Mouse (Mus musculus) heart, adult 2 months (tissue): ENCODE measurements around the gene Sh3d19. TPM values are rescaled to one million over a fixed set of nuclear protein-coding genes. Genes with fewer than 3 reads are reported as not detected.
"Not testable (repeated sequence)": the region's sequence is repeated elsewhere in the genome, so short reads cannot be mapped to it uniquely, and the experiment has no call there.

Experiments
- DNase-seq, 2 experiments: peaks; one replicate each; pipeline ENCODE4 v3.0.0; 2021
- H3K27ac ChIP-seq: fragments of 200-600 bp; 2 replicates; pipeline ENCODE4 v1.8.1; 2022
- H3K27me3 ChIP-seq: fragments of 200-500 bp; 2 replicates; pipeline ENCODE4 v1.6.1; 2012; ENCODE audit warnings: mild to moderate bottlenecking, low read length, inconsistent platforms, mixed read lengths; ENCODE audit not compliant: control insufficient read depth, insufficient read depth
- H3K36me3 ChIP-seq: fragments of 200-500 bp; 2 replicates; pipeline ENCODE4 v1.6.1; 2012; ENCODE audit warnings: low read length, inconsistent platforms; ENCODE audit not compliant: control insufficient read depth, insufficient read depth
- H3K4me1 ChIP-seq: fragments of 200-500 bp; 2 replicates; pipeline ENCODE4 v1.6.1; 2011; ENCODE audit warnings: low read length; ENCODE audit not compliant: control insufficient read depth, insufficient read depth
- H3K4me3 ChIP-seq: fragments of 200-600 bp; 2 replicates; pipeline ENCODE4 v1.8.1; 2022
- H3K79me2 ChIP-seq: fragments of 200-500 bp; replicated peaks from 2 replicates; pipeline ENCODE4 v1.6.1; 2012; ENCODE audit warnings: mild to moderate bottlenecking, inconsistent platforms, low read length, moderate library complexity, mixed read lengths; ENCODE audit not compliant: control insufficient read depth, insufficient read depth
- H3K9ac ChIP-seq: fragments of 200-500 bp; 2 replicates; pipeline ENCODE4 v1.6.1; 2012; ENCODE audit warnings: low read depth, mild to moderate bottlenecking, control low read depth, inconsistent platforms, low read length, mixed read lengths
- CTCF ChIP-seq: fragments of 200-600 bp; IDR thresholded peaks from 2 replicates; pipeline ENCODE4 v1.8.1; 2022; ENCODE audit warnings: antibody characterized with exemption, mild to moderate bottlenecking, moderate library complexity
- EP300 ChIP-seq: fragments of 200-500 bp; IDR thresholded peaks from 2 replicates; pipeline ENCODE4 v1.6.1; 2011; ENCODE audit warnings: low read depth, low read length, control low read depth; ENCODE audit not compliant: insufficient read depth
- POLR2A ChIP-seq: fragments of 200-500 bp; IDR thresholded peaks from 2 replicates; pipeline ENCODE4 v1.6.1; 2011; ENCODE audit warnings: mild to moderate bottlenecking, low read depth, low read length, control low read depth; ENCODE audit not compliant: insufficient read depth
- WGBS: fragments of 180-500 bp; shearing (Covaris S2); methylation state at CpG from one replicate; pipeline ENCODE4 v1.1.7; 2018; 5-methylcytosine and 5-hydroxymethylcytosine counted together
- intact Hi-C: fragments of 180-260 bp; cut with DNase I; formaldehyde crosslinking; loops from one replicate; pipeline ENCODE4 v1.15.1; 2025
- polyA plus RNA-seq: library from polyadenylated mRNA; depleted of rRNA; stranded (reverse); fragments of >200 nt; gene quantifications from 2 replicates; pipeline ENCODE4 v1.2.3, GENCODE M21; 2012
- total RNA-seq, 2 experiments: library from RNA; stranded (reverse); gene quantifications; 2 replicates each; pipeline ENCODE4 v1.2.3; 2021

Sh3d19 gene
- total and polyA plus RNA-seq, 3 experiments: 13.5 to 22.2 (median 19.5) TPM

DNA sequence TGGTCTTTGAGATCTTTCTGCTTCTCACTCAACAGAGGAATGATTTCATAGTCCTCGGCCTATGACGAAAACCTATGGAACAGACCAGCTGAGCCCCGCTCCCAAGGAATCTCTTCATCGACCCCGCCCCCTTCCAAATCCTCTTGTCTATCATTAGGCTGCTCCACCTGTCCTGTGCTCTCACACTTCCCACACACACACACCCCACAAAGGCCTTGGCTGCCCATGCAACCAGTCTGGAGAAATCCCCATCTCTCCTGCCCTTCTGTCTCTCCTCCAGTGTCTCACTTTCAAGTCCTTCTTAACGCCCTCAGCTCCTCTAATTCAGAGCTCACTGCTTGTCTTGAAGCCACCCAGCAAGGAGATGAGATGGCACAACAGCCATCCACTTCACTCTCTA is 131.0 kb downstream of the Sh3d19 start:
- Histone ChIP-seq H3K9ac (no peak overlapping the region), H3K36me3 (no peaks in the 10 kb centered on the region), H3K79me2 (no peaks in the 10 kb centered on the region), H3K4me1 (no peaks in the 10 kb centered on the region), H3K4me3 (no peak overlapping the region), H3K27me3 (no peaks in the 10 kb centered on the region), H3K27ac (no peak overlapping the region)
- DNase-seq: no peak
- no peak for TF ChIP-seq CTCF
- no peak for TF ChIP-seq EP300
- no peak for TF ChIP-seq POLR2A
- 95% methylated on average over 6 of the region's 6 CpGs for whole genome bisulfite sequencing
- intact Hi-C loops: no loop called here

- 73% methylated on average over 18 of the region's 18 CpGs for WGBS
- DNase-seq: no peak
- intact Hi-C loops: no loop called here
- Histone ChIP-seq H3K79me2 (no peaks in the 10 kb centered on the region), H3K27me3 (no peaks in the 10 kb centered on the region), H3K36me3 (no peaks in the 10 kb centered on the region), H3K9ac (no peak overlapping the region), H3K27ac (no peak overlapping the region), H3K4me1 (no peaks in the 10 kb centered on the region), H3K4me3 (no peak overlapping the region)
- TF ChIP-seq CTCF (no peak), POLR2A (no peak), EP300 (no peak)
Observed at GRCm38 (mm10) chr3:86103449-86104291, 132.8 kb downstream of the Sh3d19 start.

- H3K79me2 ChIP-seq, H3K27me3 ChIP-seq, DNase-seq, H3K4me1 ChIP-seq, H3K9ac ChIP-seq, H3K4me3 ChIP-seq, H3K27ac ChIP-seq, intact Hi-C loops, H3K36me3 ChIP-seq: not testable (repeated sequence)
- 86% methylated on average over 7 of the region's 7 CpGs for WGBS
Observed at GRCm38 (mm10) chr3:86104433-86104832, 133.5 kb downstream of the Sh3d19 start.

GRCm38 (mm10) chr3:86104909-86105308 is 134.0 kb downstream of the Sh3d19 start:
- intact Hi-C loops: no loop called here
- WGBS: 79% methylated on average over 4 of the region's 4 CpGs

DNA sequence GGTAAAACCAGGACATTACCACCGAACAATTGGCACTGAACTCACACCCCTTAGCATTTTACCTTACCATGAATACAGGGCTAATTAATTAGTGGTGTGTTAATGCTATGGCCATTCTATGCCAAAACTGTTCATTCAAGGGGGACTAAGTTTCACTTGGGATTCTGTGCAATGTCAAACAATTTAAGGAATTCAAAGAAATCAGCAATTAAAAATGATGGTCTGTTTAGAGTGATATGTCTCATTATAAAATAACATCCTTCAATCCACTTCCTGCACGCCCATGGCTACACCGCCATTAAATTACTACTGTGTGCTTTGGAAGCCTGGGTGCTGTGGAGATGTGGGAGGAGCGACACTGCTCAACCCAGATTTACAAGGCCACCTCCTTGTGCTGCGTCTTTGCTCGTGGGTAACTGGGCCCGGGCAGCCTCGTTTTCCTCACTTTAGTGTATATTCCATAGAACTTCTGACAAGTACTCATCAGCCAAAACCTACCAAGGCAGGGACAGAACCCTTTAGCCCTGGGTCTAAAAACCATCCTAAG is 135.2 kb downstream of the Sh3d19 start:
- intact Hi-C loops: no loop called here
- DNase-seq: no peak
- no peaks in the 10 kb centered on the region; the same call in 1 of the 2 replicates for H3K4me1 ChIP-seq
- H3K4me3 ChIP-seq: no peak overlapping the region
- H3K36me3 ChIP-seq: no peaks in the 10 kb centered on the region
- TF ChIP-seq EP300: no peak
- no peak for TF ChIP-seq POLR2A
- no peak for TF ChIP-seq CTCF
- no peak overlapping the region for H3K9ac ChIP-seq
- no peak overlapping the region for H3K27ac ChIP-seq
- H3K27me3 ChIP-seq: no peaks in the 10 kb centered on the region
- no peaks in the 10 kb centered on the region for H3K79me2 ChIP-seq
- WGBS: 93% methylated on average over 8 of the region's 8 CpGs

More at GRCm38 (mm10) chr3:86104909-86105308, 134.0 kb downstream of the Sh3d19 start:
- no peak overlapping the region for H3K27ac ChIP-seq
- H3K4me3 ChIP-seq: no peak overlapping the region
- no peaks in the 10 kb centered on the region for H3K36me3 ChIP-seq
- DNase-seq: no peak
- TF ChIP-seq POLR2A (no peak), EP300 (no peak), CTCF (no peak)
- H3K4me1 ChIP-seq: no peaks in the 10 kb centered on the region
- H3K9ac ChIP-seq: no peak overlapping the region
- H3K27me3 ChIP-seq: no peaks in the 10 kb centered on the region
- no peaks in the 10 kb centered on the region for H3K79me2 ChIP-seq

GRCm38 (mm10) chr3:86107637-86108539 is 137.0 kb downstream of the Sh3d19 start:
- H3K27ac ChIP-seq: no peak overlapping the region
- WGBS: 87% methylated on average over 8 of the region's 8 CpGs

More at GRCm38 (mm10) chr3:86107637-86108539, 137.0 kb downstream of the Sh3d19 start:
- Histone ChIP-seq H3K4me1 (no peaks in the 10 kb centered on the region; the same call in 1 of the 2 replicates), H3K79me2 (no peaks in the 10 kb centered on the region), H3K9ac (no peak overlapping the region), H3K36me3 (no peaks in the 10 kb centered on the region), H3K4me3 (no peak overlapping the region), H3K27me3 (no peaks in the 10 kb centered on the region)
- no peak for DNase-seq
- intact Hi-C loops: no loop called here
- no peak for TF ChIP-seq EP300
